Mouse (Mus musculus): ENCODE results near the gene Cenpb. TPM values are rescaled to one million over a fixed set of nuclear protein-coding genes. Genes with fewer than 3 reads are reported as not detected.
A peak's percentile ranks its signal among the peaks of the same experiment; 100 is the strongest.

The Cenpb gene
- polyA plus RNA-seq, 1 experiment from 2014 or later: 16.0 TPM

- no peaks in the 10 kb centered on the region for H3K9me3 ChIP-seq (ENCODE audit: control insufficient read depth, low read length)
- peaks cover 24% of the 10 kb centered on the region for H3K4me1 ChIP-seq (replicated peaks; ENCODE audit: control insufficient read depth, insufficient read depth, low read length)
- no peak overlapping the region for H3K9ac ChIP-seq (replicated peaks; ENCODE audit: low read depth, low read length)
- no peak overlapping the region for H3K4me2 ChIP-seq (ENCODE audit: low read length)
- ATAC-seq: no peak
- H3K4me3 ChIP-seq (replicated peaks; ENCODE audit: low read length): no peak overlapping the region
- H3K27me3 ChIP-seq (replicated peaks; ENCODE audit: control insufficient read depth, insufficient read depth, low read length): peaks cover 14% of the 10 kb centered on the region
- H3K27ac ChIP-seq (ENCODE audit: low read length): no peak overlapping the region
- 0 out of 2 replicates have a peak, but pooled peaks cover 2% of the 10 kb centered on the region for H3K36me3 ChIP-seq (ENCODE audit: control insufficient read depth, insufficient read depth)
- 52% methylated on average over 9 of the region's 9 CpGs for WGBS
These were observed 7.5 kb downstream of the Cenpb start for GRCm38 (mm10) chr2:131172322-131172721.

GRCm38 (mm10) chr2:131171401-131172104 lies 8.3 kb downstream of the Cenpb start:
- Histone ChIP-seq H3K36me3 (ENCODE audit: control insufficient read depth, insufficient read depth) (0 out of 2 replicates have a peak, but pooled peaks cover 2% of the 10 kb centered on the region), H3K27ac (ENCODE audit: low read length) (no peak overlapping the region), H3K4me3 (replicated peaks; ENCODE audit: low read length) (no peak overlapping the region), H3K9me3 (ENCODE audit: control insufficient read depth, low read length) (no peaks in the 10 kb centered on the region), H3K27me3 (replicated peaks; ENCODE audit: control insufficient read depth, insufficient read depth, low read length) (peaks cover 14% of the 10 kb centered on the region), H3K4me1 (replicated peaks; ENCODE audit: control insufficient read depth, insufficient read depth, low read length) (peaks cover 16% of the 10 kb centered on the region), H3K4me2 (ENCODE audit: low read length) (0 out of 2 replicates have a peak overlapping the region, but pooled peaks have one; percentile 8), H3K9ac (replicated peaks; ENCODE audit: low read depth, low read length) (0 out of 2 replicates have a peak overlapping the region, but pooled peaks have one; percentile 15)
- 16% methylated on average over 43 of the region's 43 CpGs for WGBS
- no peak for ATAC-seq

DNA sequence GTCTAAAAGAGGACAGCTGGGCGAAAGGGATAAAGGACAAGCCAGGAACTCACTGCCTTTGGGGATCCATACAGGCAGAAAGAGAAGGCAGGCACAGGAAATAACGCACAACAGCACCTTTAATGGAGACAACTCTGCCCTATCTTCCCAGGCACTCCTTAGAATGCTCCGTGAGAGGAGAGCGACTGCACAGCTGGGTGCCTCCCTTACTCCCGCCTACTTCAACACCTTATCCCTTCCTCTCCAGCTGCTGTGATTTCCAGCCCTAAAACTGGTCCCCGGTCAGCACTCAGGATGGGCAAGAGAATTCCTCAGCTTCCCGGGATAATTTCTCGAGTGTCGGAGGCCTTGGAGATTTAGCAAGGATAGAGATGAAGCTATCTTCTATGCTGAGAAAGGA lies 8.9 kb downstream of the Cenpb start:
- peaks cover 14% of the 10 kb centered on the region for H3K27me3 ChIP-seq (replicated peaks; ENCODE audit: control insufficient read depth, insufficient read depth, low read length)
- H3K4me1 ChIP-seq (replicated peaks; ENCODE audit: control insufficient read depth, insufficient read depth, low read length): peaks cover 11% of the 10 kb centered on the region
- no peaks in the 10 kb centered on the region for H3K9me3 ChIP-seq (ENCODE audit: control insufficient read depth, low read length)
- 21% methylated on average over 9 of the region's 9 CpGs for WGBS
- no peak overlapping the region for H3K4me3 ChIP-seq (replicated peaks; ENCODE audit: low read length)
- H3K9ac ChIP-seq (replicated peaks; ENCODE audit: low read depth, low read length): no peak overlapping the region
- no peak overlapping the region for H3K4me2 ChIP-seq (ENCODE audit: low read length)
- no peak for ATAC-seq
- H3K36me3 ChIP-seq (ENCODE audit: control insufficient read depth, insufficient read depth): 0 out of 2 replicates have a peak, but pooled peaks cover 2% of the 10 kb centered on the region
- no peak overlapping the region for H3K27ac ChIP-seq (ENCODE audit: low read length)

GRCm38 (mm10) chr2:131168914-131169313 lies 11.0 kb downstream of the Cenpb start:
- H3K27ac ChIP-seq (ENCODE audit: low read length): no peak overlapping the region
- ATAC-seq: peak; percentile 32; the same call in 1 of the 2 replicates
- H3K4me2 ChIP-seq (ENCODE audit: low read length): no peak overlapping the region
- H3K27me3 ChIP-seq (replicated peaks; ENCODE audit: control insufficient read depth, insufficient read depth, low read length): peaks cover 14% of the 10 kb centered on the region
- no peak overlapping the region for H3K4me3 ChIP-seq (replicated peaks; ENCODE audit: low read length)
- WGBS: 59% methylated on average over 1 of the region's 1 CpGs
- H3K4me1 ChIP-seq (replicated peaks; ENCODE audit: control insufficient read depth, insufficient read depth, low read length): peaks cover 4% of the 10 kb centered on the region
- no peaks in the 10 kb centered on the region for H3K9me3 ChIP-seq (ENCODE audit: control insufficient read depth, low read length)
- H3K9ac ChIP-seq (replicated peaks; ENCODE audit: low read depth, low read length): no peak overlapping the region
- H3K36me3 ChIP-seq (ENCODE audit: control insufficient read depth, insufficient read depth): 0 out of 2 replicates have a peak, but pooled peaks cover 2% of the 10 kb centered on the region

DNA sequence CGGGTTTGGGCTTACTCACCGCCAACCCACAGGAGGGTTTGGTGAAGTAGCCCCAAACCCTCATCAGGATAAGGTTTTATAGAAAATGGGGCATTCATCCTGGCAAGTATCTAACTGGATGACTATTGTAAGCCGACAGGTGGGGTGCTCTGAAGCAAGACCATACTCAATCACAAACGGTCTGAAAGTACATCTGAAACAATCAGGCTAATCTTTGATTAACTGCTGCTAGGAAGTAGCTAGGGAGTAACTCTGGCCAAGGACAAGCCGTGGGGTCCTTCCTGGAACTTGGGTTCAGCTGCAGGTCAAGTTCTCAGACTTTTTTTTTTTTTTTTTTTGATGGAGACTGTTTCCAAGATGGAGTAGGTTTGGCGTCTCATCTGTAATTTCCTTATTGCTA lies 11.9 kb downstream of the Cenpb start:
- Histone ChIP-seq H3K9me3 (ENCODE audit: control insufficient read depth, low read length) (no peaks in the 10 kb centered on the region), H3K27ac (ENCODE audit: low read length) (no peak overlapping the region), H3K4me3 (replicated peaks; ENCODE audit: low read length) (no peak overlapping the region), H3K36me3 (ENCODE audit: control insufficient read depth, insufficient read depth) (0 out of 2 replicates have a peak, but pooled peaks cover 2% of the 10 kb centered on the region), H3K4me1 (replicated peaks; ENCODE audit: control insufficient read depth, insufficient read depth, low read length) (peaks cover 3% of the 10 kb centered on the region; the same call in 1 of the 2 replicates), H3K4me2 (ENCODE audit: low read length) (no peak overlapping the region), H3K9ac (replicated peaks; ENCODE audit: low read depth, low read length) (no peak overlapping the region), H3K27me3 (replicated peaks; ENCODE audit: control insufficient read depth, insufficient read depth, low read length) (peaks cover 14% of the 10 kb centered on the region)
- WGBS: 86% methylated on average over 6 of the region's 6 CpGs
- ATAC-seq: no peak

- peaks cover 3% of the 10 kb centered on the region; the same call in 1 of the 2 replicates for H3K4me1 ChIP-seq (replicated peaks; ENCODE audit: control insufficient read depth, insufficient read depth, low read length)
- 0 out of 2 replicates have a peak, but pooled peaks cover 3% of the 10 kb centered on the region for H3K27me3 ChIP-seq (replicated peaks; ENCODE audit: control insufficient read depth, insufficient read depth, low read length)
- no peak overlapping the region for H3K9ac ChIP-seq (replicated peaks; ENCODE audit: low read depth, low read length)
- H3K27ac ChIP-seq (ENCODE audit: low read length): no peak overlapping the region
- 88% methylated on average over 2 of the region's 2 CpGs for WGBS
- no peaks in the 10 kb centered on the region for H3K36me3 ChIP-seq (ENCODE audit: control insufficient read depth, insufficient read depth)
- H3K9me3 ChIP-seq (ENCODE audit: control insufficient read depth, low read length): no peaks in the 10 kb centered on the region
- ATAC-seq: no peak
- no peak overlapping the region for H3K4me3 ChIP-seq (replicated peaks; ENCODE audit: low read length)
- no peak overlapping the region for H3K4me2 ChIP-seq (ENCODE audit: low read length)
These were observed 13.7 kb downstream of the Cenpb start for GRCm38 (mm10) chr2:131166172-131166571.

DNA sequence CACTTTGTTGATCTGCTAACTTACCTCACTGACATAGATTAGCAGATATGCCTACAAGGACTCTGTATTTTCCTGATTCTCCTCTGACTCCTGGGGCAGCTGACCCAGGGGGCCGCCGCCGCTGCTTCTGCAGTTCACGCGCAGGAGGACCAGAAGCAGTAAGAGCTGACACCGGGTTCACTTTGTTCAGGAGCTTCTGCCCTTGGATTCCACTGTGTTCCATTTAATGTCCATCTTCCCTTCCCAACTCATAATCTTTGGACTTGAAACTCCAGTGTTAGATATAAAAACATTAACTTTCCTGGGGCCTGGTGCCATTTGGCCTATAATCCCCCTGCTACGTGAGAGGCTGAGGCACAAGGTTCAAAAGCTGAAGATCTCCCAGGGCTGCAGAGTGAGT lies 15.9 kb downstream of the Cenpb start:
- H3K4me1 ChIP-seq (replicated peaks; ENCODE audit: control insufficient read depth, insufficient read depth, low read length): peaks cover 9% of the 10 kb centered on the region
- no peak overlapping the region for H3K9ac ChIP-seq (replicated peaks; ENCODE audit: low read depth, low read length)
- no peaks in the 10 kb centered on the region for H3K36me3 ChIP-seq (ENCODE audit: control insufficient read depth, insufficient read depth)
- 77% methylated on average over 7 of the region's 7 CpGs for WGBS
- no peak overlapping the region for H3K4me3 ChIP-seq (replicated peaks; ENCODE audit: low read length)
- no peaks in the 10 kb centered on the region for H3K9me3 ChIP-seq (ENCODE audit: control insufficient read depth, low read length)
- no peaks in the 10 kb centered on the region for H3K27me3 ChIP-seq (replicated peaks; ENCODE audit: control insufficient read depth, insufficient read depth, low read length)
- no peak overlapping the region for H3K27ac ChIP-seq (ENCODE audit: low read length)
- no peak overlapping the region for H3K4me2 ChIP-seq (ENCODE audit: low read length)
- ATAC-seq: no peak

DNA sequence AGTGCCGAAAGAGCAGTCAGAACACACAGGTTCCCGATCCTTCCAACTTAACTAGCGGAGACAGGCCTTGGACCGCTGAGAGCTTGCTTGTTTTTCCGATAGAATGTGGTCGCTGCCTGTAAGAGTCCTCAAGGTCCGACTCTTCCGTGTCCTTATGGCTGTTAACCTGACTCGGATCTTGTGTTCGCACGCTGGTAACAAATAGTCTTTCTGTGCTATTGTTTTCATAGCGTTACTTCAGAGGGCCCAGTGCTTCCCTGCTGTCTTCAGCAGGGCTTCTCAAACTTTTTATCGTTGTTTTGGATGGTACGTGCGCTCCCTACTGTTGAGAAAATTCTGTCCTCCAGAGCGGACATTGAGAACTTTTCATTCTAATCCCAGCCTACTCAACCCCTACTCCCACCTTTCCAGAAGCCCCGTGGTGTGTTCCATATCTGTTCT lies 19.2 kb downstream of the Cenpb start:
- H3K9me3 ChIP-seq (ENCODE audit: control insufficient read depth, low read length): no peaks in the 10 kb centered on the region
- WGBS: under 1% methylated on average over 17 of the region's 17 CpGs
- peak overlapping the region; percentile 96 for H3K27ac ChIP-seq (ENCODE audit: low read length)
- no peaks in the 10 kb centered on the region for H3K36me3 ChIP-seq (ENCODE audit: control insufficient read depth, insufficient read depth)
- no peak for ATAC-seq
- peaks cover 23% of the 10 kb centered on the region for H3K4me1 ChIP-seq (replicated peaks; ENCODE audit: control insufficient read depth, insufficient read depth, low read length)
- H3K4me2 ChIP-seq (ENCODE audit: low read length): peak overlapping the region; percentile 84
- no peaks in the 10 kb centered on the region for H3K27me3 ChIP-seq (replicated peaks; ENCODE audit: control insufficient read depth, insufficient read depth, low read length)
- H3K9ac ChIP-seq (replicated peaks; ENCODE audit: low read depth, low read length): peak overlapping the region; percentile 63
- peak overlapping the region; percentile 95 for H3K4me3 ChIP-seq (replicated peaks; ENCODE audit: low read length)

GRCm38 (mm10) chr2:131159938-131160581 lies 19.8 kb downstream of the Cenpb start, which contains the start of gene 1700037H04Rik:
1700037H04Rik (minus strand) TSS chr2:131160081.
- peak; percentile 97 for ATAC-seq
- Histone ChIP-seq H3K4me2 (ENCODE audit: low read length) (peak within 1 kb of the TSS; percentile 84), H3K27me3 (replicated peaks; ENCODE audit: control insufficient read depth, insufficient read depth, low read length) (no peaks in the 10 kb centered on the region), H3K27ac (ENCODE audit: low read length) (peak within 1 kb of the TSS; percentile 96), H3K9me3 (ENCODE audit: control insufficient read depth, low read length) (no peaks in the 10 kb centered on the region), H3K36me3 (ENCODE audit: control insufficient read depth, insufficient read depth) (no peaks in the 10 kb centered on the region), H3K9ac (replicated peaks; ENCODE audit: low read depth, low read length) (peak within 1 kb of the TSS; percentile 85), H3K4me3 (replicated peaks; ENCODE audit: low read length) (peak within 1 kb of the TSS; percentile 95), H3K4me1 (replicated peaks; ENCODE audit: control insufficient read depth, insufficient read depth, low read length) (peaks cover 23% of the 10 kb centered on the region)
- under 1% methylated on average over 54 of the region's 54 CpGs for WGBS
